Mouse (Mus musculus): ENCODE measurements around the gene 4930512M02Rik. TPM values are rescaled to one million over a fixed set of nuclear protein-coding genes. Genes with fewer than 3 reads are reported as not detected.

4930512M02Rik gene
- total and polyA plus RNA-seq, 3 experiments, result not detected

DNA sequence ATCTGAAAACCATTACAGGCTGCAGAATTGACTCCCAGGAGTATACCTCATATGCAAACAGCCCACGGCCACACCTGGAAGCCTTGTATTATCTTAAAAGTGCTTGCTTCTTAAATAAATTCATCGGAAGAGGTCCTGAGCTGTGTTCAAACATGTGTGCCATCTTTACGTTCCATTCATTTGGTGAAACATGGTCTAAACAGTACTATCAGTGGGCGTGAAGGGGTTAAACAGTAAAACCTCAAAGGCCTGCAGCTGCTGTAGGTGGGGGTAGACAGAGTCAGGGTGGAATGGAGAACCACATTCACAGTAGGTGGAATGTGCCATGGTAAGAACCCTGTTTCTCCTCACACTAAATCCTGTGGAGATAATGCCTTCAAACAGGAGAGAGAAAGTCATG lies 33.0 kb upstream of the 4930512M02Rik start:
- no peaks in the 10 kb centered on the region for H3K27me3 ChIP-seq (replicated peaks)
- H3K4me2 ChIP-seq (ENCODE audit: insufficient read depth, low read depth, poor library complexity, severe bottlenecking), result 0 out of 2 replicates have a peak overlapping the region, but pooled peaks have one; percentile 14
- peak; percentile 62 for DNase-seq (ENCODE audit: extremely low read depth)
- H3K9me3 ChIP-seq (replicated peaks; ENCODE audit: low read length), result no peaks in the 10 kb centered on the region
- dilution Hi-C loops (cut with MboI; ENCODE audit: extremely low pct_ligation_motif_present, extremely low pct_unique_long_range_greater_than_20kb, low sequenced_read_pairs), result no loop called here
- no peaks in the 10 kb centered on the region for H3K36me3 ChIP-seq (replicated peaks in 1 of 2; ENCODE audit: control insufficient read depth in 1 of 2, insufficient read depth in 1 of 2, low read length in 1 of 2)
- in situ Hi-C loops (cut with MboI; ENCODE audit: low pct_ligation_motif_present, low pct_unique_long_range_greater_than_20kb, low sequenced_read_pairs), result no loop called here
- H3K4me1 ChIP-seq (ENCODE audit: control insufficient read depth in 1 of 2, insufficient read depth in 2 of 2), result peaks cover 39 to 82% of the 10 kb centered on the region in 2 experiments
- TF ChIP-seq ZC3H11A (IDR thresholded peaks at IDR 0.05; ENCODE audit: low read depth, low read length) (no peak), ZNF384 (IDR thresholded peaks at IDR 0.05; ENCODE audit: low read depth, low read length) (no peak), E2F4 (IDR thresholded peaks at IDR 0.05; ENCODE audit: insufficient replicate concordance, low read depth, low read length) (no peak), ZMIZ1 (IDR thresholded peaks at IDR 0.05; ENCODE audit: low read depth, low read length) (no peak), CTCF (conservative IDR thresholded peaks at IDR 0.05 in 1 of 2, IDR thresholded peaks at IDR 0.05 in 1 of 2; ENCODE audit: low read depth in 2 of 2, low read length in 2 of 2) (no peak), JUND (conservative IDR thresholded peaks at IDR 0.05; ENCODE audit: low read depth, low read length) (no peak), TBP (conservative IDR thresholded peaks at IDR 0.05; ENCODE audit: low read depth, low read length) (no peak), USF2 (conservative IDR thresholded peaks at IDR 0.05; ENCODE audit: low read depth, low read length) (no peak), POLR2AphosphoS2 (IDR thresholded peaks at IDR 0.05; ENCODE audit: low read depth, low read length) (no peak), UBTF (IDR thresholded peaks at IDR 0.05; ENCODE audit: low read depth, low read length) (no peak), JUN (IDR thresholded peaks at IDR 0.05; ENCODE audit: insufficient read depth, low read depth, low read length) (no peak), USF1 (IDR thresholded peaks at IDR 0.05; ENCODE audit: low read depth, low read length) (no peak), MYC (IDR thresholded peaks at IDR 0.05; ENCODE audit: low read depth, low read length) (0 out of 2 replicates have a peak, but pooled peaks have one; percentile 43), GABPA (IDR thresholded peaks at IDR 0.05; ENCODE audit: insufficient replicate concordance, low read depth, low read length) (no peak), IRF4 (IDR thresholded peaks at IDR 0.05; ENCODE audit: low read depth, low read length) (no peak), TCF12 (IDR thresholded peaks at IDR 0.05; ENCODE audit: low read depth, low read length) (0 out of 2 replicates have a peak, but pooled peaks have one; percentile 44), MAFK (IDR thresholded peaks at IDR 0.05; ENCODE audit: insufficient replicate concordance, low read length) (no peak), MXI1 (IDR thresholded peaks at IDR 0.05; ENCODE audit: low read depth, low read length) (no peak), PAX5 (IDR thresholded peaks at IDR 0.05; ENCODE audit: low read length) (no peak), SMC3 (IDR thresholded peaks at IDR 0.05; ENCODE audit: low read depth, low read length) (0 out of 2 replicates have a peak, but pooled peaks have one; percentile 24), ZKSCAN1 (IDR thresholded peaks at IDR 0.05; ENCODE audit: borderline replicate concordance, low read depth, low read length) (no peak), MAX (IDR thresholded peaks at IDR 0.05; ENCODE audit: low read length) (no peak; the same call in none of the 2 replicates), CHD2 (IDR thresholded peaks at IDR 0.05; ENCODE audit: low read length) (no peak), CHD1 (IDR thresholded peaks at IDR 0.05; ENCODE audit: low read depth, low read length) (no peak), HCFC1 (IDR thresholded peaks at IDR 0.05; ENCODE audit: low read depth, low read length) (no peak), MEF2A (IDR thresholded peaks at IDR 0.05; ENCODE audit: borderline replicate concordance, low read depth, low read length) (no peak), RAD21 (IDR thresholded peaks at IDR 0.05; ENCODE audit: low read depth, low read length) (peak; percentile 13), NRF1 (IDR thresholded peaks at IDR 0.05; ENCODE audit: low read depth, low read length) (no peak), MAZ (IDR thresholded peaks at IDR 0.05; ENCODE audit: low read depth, low read length) (no peak), KAT2A (IDR thresholded peaks at IDR 0.05; ENCODE audit: insufficient replicate concordance, low read length) (no peak), SIN3A (IDR thresholded peaks at IDR 0.05; ENCODE audit: low read length) (peak; percentile 19; the same call in 1 of the 2 replicates), ETS1 (conservative IDR thresholded peaks at IDR 0.05; ENCODE audit: low read depth, low read length) (peak; percentile 10; the same call in 1 of the 2 replicates), POLR2A (IDR thresholded peaks at IDR 0.05; ENCODE audit: low read depth, low read length) (no peak), ELF1 (IDR thresholded peaks at IDR 0.05; ENCODE audit: low read depth, low read length) (no peak), BHLHE40 (IDR thresholded peaks at IDR 0.05; ENCODE audit: low read depth, low read length) (0 out of 2 replicates have a peak, but pooled peaks have one; percentile 31), RCOR1 (conservative IDR thresholded peaks at IDR 0.05; ENCODE audit: low read depth, low read length) (no peak), NELFE (IDR thresholded peaks at IDR 0.05; ENCODE audit: low read depth, low read length) (no peak), EP300 (IDR thresholded peaks at IDR 0.05; ENCODE audit: low read length) (peak; percentile 80)
- no peak overlapping the region for H3K27ac ChIP-seq (ENCODE audit: insufficient read depth, low read depth)
- H3K79me2 ChIP-seq (replicated peaks; ENCODE audit: control insufficient read depth, extremely low read depth, insufficient read depth, poor library complexity, severe bottlenecking), result no peaks in the 10 kb centered on the region
- H3K9ac ChIP-seq (ENCODE audit: insufficient read depth, low read depth), result no peak overlapping the region
- H3K4me3 ChIP-seq (replicated peaks in 1 of 3; ENCODE audit: low read depth in 2 of 3, low read length in 2 of 3, poor library complexity in 1 of 3), result no peak overlapping the region

All from CH12.LX (cell line).